Mouse (Mus musculus) Patski (cell line): ENCODE data around the gene Grin3b. TPM values are rescaled to one million over a fixed set of nuclear protein-coding genes. Genes with fewer than 3 reads are reported as not detected.

Experiments
- ATAC-seq: fragments of 100-300 bp; one replicate; pipeline ENCODE4 v1.8.0; 2021
- CTCF ChIA-PET: fragments of 350-600 bp; sonication (Branson Sonifier 250); formaldehyde crosslinking; loops from one replicate; lab custom pipeline; 2022; ENCODE audit warnings: inconsistent platforms; lab: Charles Lee
- POLR2A ChIA-PET: fragments of 350-600 bp; sonication (Branson Sonifier 250); formaldehyde crosslinking; loops from one replicate; lab custom pipeline; 2022; ENCODE audit warnings: antibody characterized with exemption, inconsistent platforms; lab: Charles Lee
- DNase-seq: peaks from one replicate; pipeline ENCODE4 v3.0.0-alpha.2; 2011; ENCODE audit warnings: low read depth, low spot score
- H3K27me3 ChIP-seq: fragments of 371-371 bp; one replicate; pipeline ENCODE4 v1.5.1; 2021
- CTCF ChIP-seq: fragments of 100-300 bp; IDR thresholded peaks from one replicate; pipeline ENCODE4 v1.5.1; 2021
- in situ Hi-C: fragments of 300-500 bp; cut with MboI; formaldehyde crosslinking; loops from 3 replicates; pipeline ENCODE4 v1.11.1; 2018; ENCODE audit warnings: low pct_unique_long_range_greater_than_20kb, mixed read lengths
- polyA plus RNA-seq: library from polyadenylated mRNA; unstranded; gene quantifications from one replicate; pipeline ENCODE4 v1.2.3, GENCODE M21; 2021

The Grin3b gene
- polyA plus RNA-seq, 1 experiment from 2014 or later = 0.54 TPM

- in situ Hi-C loops = no loop called here
- no peak for TF ChIP-seq CTCF
- DNase-seq (no peak), ATAC-seq (no peak)
- CTCF ChIA-PET = no interaction called here
- POLR2A ChIA-PET = interaction anchor here (2.6 kb wide), 1 partner anchor 15 kb away, joined by 8 read pairs; no protein-coding TSS in a partner anchor
- no peaks in the 10 kb centered on the region for H3K27me3 ChIP-seq
Measured at GRCm38 (mm10) chr10:79934794-79935569, 35.5 kb upstream of the Grin3b start.

DNA sequence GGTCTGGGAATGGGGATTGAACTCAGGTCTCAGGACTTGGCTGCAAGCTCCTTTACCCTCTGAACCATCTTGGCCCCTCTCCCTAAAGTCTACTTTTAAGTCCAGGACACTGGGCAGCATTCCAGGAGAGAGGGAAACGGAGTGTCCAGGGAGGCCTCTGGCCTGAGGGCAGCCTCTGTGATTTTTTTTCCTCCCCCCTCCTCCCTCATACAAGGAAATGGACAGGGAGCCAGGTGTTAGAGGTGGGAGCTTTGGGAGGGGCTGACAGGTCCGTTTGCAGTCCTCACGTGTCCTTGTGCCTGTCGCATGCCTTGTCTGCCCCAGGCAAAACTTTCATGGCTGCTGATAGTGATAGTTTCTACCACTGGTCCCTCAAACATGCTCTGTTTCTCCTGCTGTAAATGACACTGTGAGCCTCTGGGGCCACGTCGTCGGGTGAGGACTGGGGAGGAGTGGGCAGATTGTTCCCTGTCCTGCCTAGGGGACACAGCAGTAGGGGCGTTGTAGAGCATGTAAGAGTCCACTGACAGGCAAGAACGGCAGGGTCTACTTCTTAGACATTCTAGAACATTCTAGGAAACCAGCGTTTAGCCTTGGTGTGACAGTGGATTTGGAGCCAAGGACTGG lies 34.1 kb upstream of the Grin3b start:
- no peak for DNase-seq
- in situ Hi-C loops = no loop called here
- CTCF ChIA-PET = interaction anchor here (2.5 kb wide), 1 partner anchor 11 kb away, joined by 8 read pairs; no protein-coding TSS in a partner anchor

GRCm38 (mm10) chr10:79936911-79937441 lies 33.5 kb upstream of the Grin3b start:
- CTCF ChIA-PET = interaction anchor here (2.5 kb wide), 1 partner anchor 12 kb away, joined by 8 read pairs; no protein-coding TSS in a partner anchor
- POLR2A ChIA-PET = interaction anchor here (0.6 kb wide), 1 partner anchor 231 kb away, joined by 5 read pairs; no protein-coding TSS in a partner anchor
- H3K27me3 ChIP-seq = no peaks in the 10 kb centered on the region
- in situ Hi-C loops = no loop called here
- ATAC-seq (peak; percentile 30), DNase-seq (peak; percentile 68)
- no peak for TF ChIP-seq CTCF

More for the DNA sequence above, 34.1 kb upstream of the Grin3b start:
- H3K27me3 ChIP-seq = no peaks in the 10 kb centered on the region
- POLR2A ChIA-PET = interaction anchor here (0.8 to 1.0 kb wide), 2 partner anchors 9 to 16 kb away, joined by 3 read pairs; no protein-coding TSS in a partner anchor
- no peak for ATAC-seq
- no peak for TF ChIP-seq CTCF

DNA sequence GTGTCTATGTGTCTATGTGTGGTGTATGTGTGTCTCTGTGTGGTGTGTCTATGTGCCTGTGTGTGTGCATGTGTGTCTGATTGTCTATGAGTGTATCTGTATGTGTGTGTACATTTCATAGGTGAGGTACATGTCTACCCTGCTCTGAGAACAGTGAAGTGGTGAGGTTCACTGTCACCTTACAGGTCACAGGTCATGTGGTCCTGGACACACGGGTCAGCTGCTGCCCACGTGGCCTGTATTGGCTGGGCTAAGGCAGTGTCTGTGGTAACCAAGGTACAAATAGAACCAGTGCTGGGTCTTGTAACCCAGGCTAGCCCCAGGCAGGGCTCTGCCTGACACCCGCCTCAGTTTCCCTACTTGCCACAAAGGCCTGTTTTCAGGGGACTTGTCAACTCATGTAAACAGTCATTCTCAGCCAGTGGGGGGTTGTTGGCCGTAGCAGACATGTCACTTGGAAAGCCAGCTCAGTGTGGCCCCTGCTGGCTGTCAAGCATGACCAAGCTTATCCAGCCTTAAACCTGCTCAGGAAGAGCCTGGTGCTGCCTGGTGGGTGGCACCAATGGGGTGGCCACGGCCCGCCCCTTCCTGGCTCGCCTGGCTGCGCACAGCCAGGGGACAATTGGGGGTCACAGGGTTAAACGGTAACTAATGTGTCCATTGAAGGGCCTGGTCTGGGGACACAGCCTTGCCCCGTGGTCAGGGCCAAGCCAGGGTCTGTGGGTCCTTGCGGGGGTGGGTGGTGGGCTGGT lies 32.6 kb upstream of the Grin3b start:
- ATAC-seq = no peak
- in situ Hi-C loops = no loop called here
- no peak for DNase-seq
- ChIA-PET CTCF (interaction anchor here (1.3 to 2.5 kb wide), 2 partner anchors 13 to 20 kb away, joined by 4 to 8 read pairs; no protein-coding TSS in a partner anchor), POLR2A (no interaction called here)
- no peaks in the 10 kb centered on the region for H3K27me3 ChIP-seq
- TF ChIP-seq CTCF = no peak

GRCm38 (mm10) chr10:79940749-79941148 lies 29.8 kb upstream of the Grin3b start:
- ChIA-PET POLR2A (interaction anchor here (0.6 to 1.6 kb wide), 3 partner anchors 13 to 70 kb away, joined by 3 to 6 read pairs (median 5); no protein-coding TSS in a partner anchor), CTCF (interaction anchor here (1.5 kb wide), 1 partner anchor 10 kb away, joined by 4 read pairs; no protein-coding TSS in a partner anchor)
- DNase-seq (no peak), ATAC-seq (no peak)
- no peak for TF ChIP-seq CTCF
- no peaks in the 10 kb centered on the region for H3K27me3 ChIP-seq
- in situ Hi-C loops = no loop called here

DNA sequence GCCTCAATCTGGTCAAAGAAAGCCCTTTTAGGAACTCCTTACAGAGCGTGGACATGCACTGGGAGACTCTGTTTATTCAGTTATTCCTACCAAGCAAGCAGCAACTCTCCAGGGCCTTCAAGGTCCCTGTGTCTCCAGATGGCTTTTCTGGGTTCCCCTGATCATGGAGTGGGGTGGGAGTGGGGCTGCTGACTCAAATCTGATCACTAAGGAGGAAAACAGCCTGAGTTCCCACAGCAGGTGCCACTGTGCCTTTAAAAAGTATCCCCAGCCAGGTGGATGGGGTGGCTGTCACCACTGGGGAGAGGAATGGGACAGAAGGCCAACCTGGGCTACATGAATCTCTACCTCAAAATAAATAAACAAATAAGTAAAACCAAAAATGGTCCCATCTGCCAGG lies 27.5 kb upstream of the Grin3b start:
- POLR2A ChIA-PET = interaction anchor here (0.7 kb wide), 1 partner anchor 34 kb away, joined by 5 read pairs; no protein-coding TSS in a partner anchor
- in situ Hi-C loops = no loop called here

GRCm38 (mm10) chr10:79943471-79943901 lies 27.0 kb upstream of the Grin3b start:
- ChIA-PET POLR2A (no interaction called here), CTCF (interaction anchor here (1.3 kb wide), 1 partner anchor 14 kb away, joined by 3 read pairs; no protein-coding TSS in a partner anchor)
- no peaks in the 10 kb centered on the region for H3K27me3 ChIP-seq
- no peak for DNase-seq
- ATAC-seq = no peak
- in situ Hi-C loops = no loop called here
- no peak for TF ChIP-seq CTCF

More for the DNA sequence above, 27.5 kb upstream of the Grin3b start:
- CTCF ChIA-PET = interaction anchor here (1.3 kb wide), 1 partner anchor 15 kb away, joined by 3 read pairs; no protein-coding TSS in a partner anchor
- no peak for TF ChIP-seq CTCF
- H3K27me3 ChIP-seq = no peaks in the 10 kb centered on the region
- no peak for DNase-seq
- ATAC-seq = no peak

- CTCF ChIA-PET = interaction anchor here (1.2 to 2.0 kb wide), 3 partner anchors 10 to 14 kb away, joined by 3 to 6 read pairs (median 6); partner anchors contain the start of gene Wdr18
- DNase-seq (peak; percentile 75), ATAC-seq (peak; percentile 71)
- H3K27me3 ChIP-seq = no peaks in the 10 kb centered on the region
- no peak for TF ChIP-seq CTCF
- POLR2A ChIA-PET = interaction anchor here (0.6 to 1.5 kb wide), 3 partner anchors 10 to 216 kb away, joined by 3 to 10 read pairs (median 5); no protein-coding TSS in a partner anchor
- in situ Hi-C loops = no loop called here
Measured at GRCm38 (mm10) chr10:79945507-79946234, 24.8 kb upstream of the Grin3b start.
